Mouse (Mus musculus) T-helper 2 cell (primary cell): ENCODE results near the gene B3gnt2.

Experiments used
- in situ Hi-C: fragments of 300-600 bp; cut with MboI, MseI; formaldehyde crosslinking; loops from one replicate; pipeline ENCODE4 v1.15.1; 2025; ENCODE audit warnings: high pct_unique_total_duplicates

B3gnt2 gene

GRCm38 (mm10) chr11:22781190-22781589 is 79.6 kb downstream of the B3gnt2 start:
- in situ Hi-C loops: no loop called here

GRCm38 (mm10) chr11:22780761-22781160 is 80.0 kb downstream of the B3gnt2 start:
- in situ Hi-C loops: no loop called here

- in situ Hi-C loops: no loop called here
These were observed 80.8 kb downstream of the B3gnt2 start for GRCm38 (mm10) chr11:22779821-22780551.

- in situ Hi-C loops: no loop called here
These were observed 82.2 kb downstream of the B3gnt2 start for GRCm38 (mm10) chr11:22778596-22778995.

GRCm38 (mm10) chr11:22777531-22777930 is 83.2 kb downstream of the B3gnt2 start:
- in situ Hi-C loops: no loop called here

GRCm38 (mm10) chr11:22774821-22775220 is 85.9 kb downstream of the B3gnt2 start:
- in situ Hi-C loops: no loop called here

GRCm38 (mm10) chr11:22766238-22766637 is 94.5 kb downstream of the B3gnt2 start:
- in situ Hi-C loops: no loop called here

- in situ Hi-C loops: no loop called here
These were observed 95.3 kb downstream of the B3gnt2 start for GRCm38 (mm10) chr11:22765425-22765824.

GRCm38 (mm10) chr11:22763556-22764295 is 97.0 kb downstream of the B3gnt2 start:
- in situ Hi-C loops: no loop called here

- in situ Hi-C loops: no loop called here
These were observed 97.7 kb downstream of the B3gnt2 start for GRCm38 (mm10) chr11:22763055-22763454.

- in situ Hi-C loops: no loop called here
These were observed 98.4 kb downstream of the B3gnt2 start for GRCm38 (mm10) chr11:22762236-22762927.

GRCm38 (mm10) chr11:22759783-22760182 is 101.0 kb downstream of the B3gnt2 start:
- in situ Hi-C loops: no loop called here

GRCm38 (mm10) chr11:22756168-22756980 is 104.4 kb downstream of the B3gnt2 start:
- in situ Hi-C loops: no loop called here

GRCm38 (mm10) chr11:22755180-22755579 is 105.6 kb downstream of the B3gnt2 start:
- in situ Hi-C loops: no loop called here

GRCm38 (mm10) chr11:22752596-22752995 is 108.2 kb downstream of the B3gnt2 start:
- in situ Hi-C loops: no loop called here

GRCm38 (mm10) chr11:22751592-22751991 is 109.2 kb downstream of the B3gnt2 start:
- in situ Hi-C loops: no loop called here

- in situ Hi-C loops: no loop called here
These were observed 113.4 kb downstream of the B3gnt2 start for GRCm38 (mm10) chr11:22747406-22747805.

- in situ Hi-C loops: no loop called here
These were observed 115.4 kb downstream of the B3gnt2 start for GRCm38 (mm10) chr11:22745356-22745755.

GRCm38 (mm10) chr11:22743561-22744269 is 117.0 kb downstream of the B3gnt2 start:
- in situ Hi-C loops: no loop called here

GRCm38 (mm10) chr11:22741998-22742626 is 118.6 kb downstream of the B3gnt2 start:
- in situ Hi-C loops: no loop called here
